Mouse (Mus musculus) adrenal gland, postnatal 4 days (tissue): ENCODE results near the gene Uqcc3. TPM values are rescaled to one million over a fixed set of nuclear protein-coding genes. Genes with fewer than 3 reads are reported as not detected.
"Not testable (repeated sequence)": the region's sequence is repeated elsewhere in the genome, so short reads cannot be mapped to it uniquely, and the experiment has no call there.

Experiments
- DNase-seq, 2 experiments: peaks; one replicate each; pipeline ENCODE4 v3.0.0; 2021 to 2022; ENCODE audit warnings: low spot score in 2 of 2, mixed read lengths in 2 of 2
- total RNA-seq, 2 experiments: library from RNA; stranded (reverse); gene quantifications; 2 replicates each; pipeline ENCODE4 v1.2.3; 2021

Uqcc3 gene
- total RNA-seq, 2 experiments from 2014 or later, result 56.6 to 59.1 TPM

- DNase-seq, result no peak
Measured at GRCm38 (mm10) chr19:8852236-8852928, 28.3 kb downstream of the Uqcc3 start.

GRCm38 (mm10) chr19:8851639-8852038 lies 29.1 kb downstream of the Uqcc3 start:
- DNase-seq, result no peak

GRCm38 (mm10) chr19:8850402-8850901 lies 30.3 kb downstream of the Uqcc3 start, which contains the start of gene Lrrn4cl:
Gene Lrrn4cl, plus strand, starts transcription at chr19:8850768.
- DNase-seq, result no peak

- no peak for DNase-seq
Measured at GRCm38 (mm10) chr19:8848356-8848755, 32.4 kb downstream of the Uqcc3 start.

GRCm38 (mm10) chr19:8844371-8845129 lies 36.2 kb downstream of the Uqcc3 start:
- DNase-seq, result peak in 1 of 2 experiments; percentile 75

GRCm38 (mm10) chr19:8842961-8843360 lies 37.8 kb downstream of the Uqcc3 start:
- no peak for DNase-seq

- DNase-seq, result no peak
Measured at GRCm38 (mm10) chr19:8841012-8841411, 39.7 kb downstream of the Uqcc3 start.

- DNase-seq, result peak in 1 of 2 experiments; percentile 70
Measured at GRCm38 (mm10) chr19:8839908-8840791, 40.6 kb downstream of the Uqcc3 start.

GRCm38 (mm10) chr19:8839103-8839907 lies 41.4 kb downstream of the Uqcc3 start, which contains the start of gene Gng3:
Gene Gng3, minus strand, starts transcription at chr19:8839194.
- no peak for DNase-seq

- DNase-seq, result no peak
Measured at GRCm38 (mm10) chr19:8838041-8838730, 42.5 kb downstream of the Uqcc3 start.

GRCm38 (mm10) chr19:8837251-8837791 lies 43.4 kb downstream of the Uqcc3 start, which contains the start of gene Bscl2:
Gene Bscl2, plus strand, starts transcription at chr19:8837467.
- DNase-seq, result peak; percentile 58 to 72

GRCm38 (mm10) chr19:8836327-8836726 lies 44.4 kb downstream of the Uqcc3 start:
- not testable (repeated sequence) for DNase-seq

GRCm38 (mm10) chr19:8832971-8833370 lies 47.8 kb downstream of the Uqcc3 start:
- no peak for DNase-seq

- DNase-seq, result no peak
Measured at GRCm38 (mm10) chr19:8831262-8831661, 49.5 kb downstream of the Uqcc3 start.

- DNase-seq, result no peak
Measured at GRCm38 (mm10) chr19:8830664-8831063, 50.1 kb downstream of the Uqcc3 start.
